Mouse (Mus musculus) heart, postnatal 0 days (tissue): Measurements from ENCODE around the gene Srsf2.

Experiments used
- CTCF ChIP-seq: IDR thresholded peaks from 2 replicates; pipeline ENCODE4 v1.5.1; 2016; ENCODE audit warnings: antibody characterized with exemption, control low read depth, low read depth
- EP300 ChIP-seq: IDR thresholded peaks from 2 replicates; pipeline ENCODE4 v1.6.1; 2016; ENCODE audit warnings: antibody characterized with exemption, low read depth

DNA sequence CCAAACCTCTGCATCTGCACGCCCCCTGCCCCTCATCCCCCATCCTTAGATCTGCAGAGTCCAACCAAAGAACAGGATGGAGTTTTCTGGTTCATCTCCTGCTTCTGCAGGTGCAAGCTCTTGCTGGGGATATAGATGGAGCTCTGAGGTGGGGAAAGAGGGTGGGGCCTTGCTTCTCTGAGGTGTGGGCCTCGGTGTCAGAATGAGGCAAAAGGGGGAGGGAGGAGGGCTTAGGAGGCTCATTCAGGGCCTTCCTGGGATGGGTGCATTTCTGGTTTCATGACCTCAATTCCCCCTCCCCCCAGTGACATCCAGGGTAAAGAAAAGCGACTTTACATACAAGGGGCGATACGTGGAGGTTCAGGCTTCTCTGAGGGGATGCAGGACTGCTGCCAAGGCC is 34.2 kb upstream of the Srsf2 start:
- no peak for TF ChIP-seq CTCF
- TF ChIP-seq EP300 = no peak
